Mouse (Mus musculus) C2C12 (cell line): ENCODE measurements at regions not wholly inside any gene's neighbourhood (a gene's known extent, or its start where the extent isn't known, plus 50 kb on each side); places are given as distances from the start of the nearest gene placed in this dataset.
"Not testable (repeated sequence)": the region's sequence is repeated elsewhere in the genome, so short reads cannot be mapped to it uniquely, and the experiment has no call there.

Experiments used
- CTCF ChIP-seq: IDR thresholded peaks from one replicate; pipeline ENCODE4 v1.5.1; 2011; ENCODE audit not compliant: control insufficient read depth, insufficient read depth, insufficient read length
- MAX ChIP-seq: IDR thresholded peaks from one replicate; pipeline ENCODE4 v1.6.1; 2011; ENCODE audit warnings: mild to moderate bottlenecking, control low read depth

- not testable (repeated sequence) for TF ChIP-seq CTCF, MAX
These were observed 876.9 kb upstream of the Gm38303 start for GRCm38 (mm10) chr3:11212290-11212912.
